In genomic region chr3:146812041-146812878, GRCm38 (mm10) we compare ENCODE assay signal across 8 mouse cellular contexts. TPM values are rescaled to one million over a fixed set of nuclear protein-coding genes. Genes with fewer than 3 reads are reported as not detected.
DNase-seq lines count a peak whose midpoint lies in the region; ATAC-seq and TF ChIP-seq lines count a peak whose summit lies in the region.

No protein-coding gene starts in this region.

- peaks cover 0 to 14% of the 10 kb centered on the region in 2 experiments; a peak in 2 of 4 replicates for H3K36me3 ChIP-seq in MEL (ENCODE audit: control insufficient read depth in 1 of 2, insufficient read depth in 2 of 2, low read length in 2 of 2)
- H3K36me3 ChIP-seq in embryonic facial prominence, embryonic 12.5 days, result no peaks in the 10 kb centered on the region
- peaks cover 6% of the 10 kb centered on the region; the same call in 1 of the 2 replicates for H3K36me3 ChIP-seq in hindbrain, embryonic 13.5 days
- H3K36me3 ChIP-seq in liver, embryonic 12.5 days, result no peaks in the 10 kb centered on the region
- H3K36me3 ChIP-seq in neural tube, embryonic 13.5 days, result no peaks in the 10 kb centered on the region

- no peak overlapping the region for H3K27ac ChIP-seq in MEL (ENCODE audit: control insufficient read depth, low read depth, low read length)
- peak overlapping the region; percentile 88 for H3K27ac ChIP-seq in embryonic facial prominence, embryonic 12.5 days
- H3K27ac ChIP-seq in hindbrain, embryonic 13.5 days, result peak overlapping the region; percentile 95
- peak overlapping the region; percentile 69 for H3K27ac ChIP-seq in liver, embryonic 12.5 days
- H3K27ac ChIP-seq in neural tube, embryonic 13.5 days (replicated peaks), result peak overlapping the region; percentile 91

- H3K4me3 ChIP-seq in MEL (ENCODE audit: control insufficient read depth in 1 of 2, insufficient read depth in 1 of 2, low read depth in 2 of 2, low read length in 2 of 2), result peak overlapping the region; percentile 91 to 95
- H3K4me3 ChIP-seq in embryonic facial prominence, embryonic 12.5 days, result peak overlapping the region; percentile 63
- peak overlapping the region; percentile 99 for H3K4me3 ChIP-seq in hindbrain, embryonic 13.5 days
- H3K4me3 ChIP-seq in liver, embryonic 12.5 days, result peak overlapping the region; percentile 78
- H3K4me3 ChIP-seq in neural tube, embryonic 13.5 days, result peak overlapping the region; percentile 96

- no peaks in the 10 kb centered on the region for H3K9me3 ChIP-seq in MEL (replicated peaks; ENCODE audit: insufficient read depth, low read length)
- no peaks in the 10 kb centered on the region for H3K9me3 ChIP-seq in embryonic facial prominence, embryonic 12.5 days
- H3K9me3 ChIP-seq in hindbrain, embryonic 13.5 days, result no peaks in the 10 kb centered on the region
- no peaks in the 10 kb centered on the region for H3K9me3 ChIP-seq in liver, embryonic 12.5 days (replicated peaks)
- no peaks in the 10 kb centered on the region for H3K9me3 ChIP-seq in neural tube, embryonic 13.5 days

- H3K9ac ChIP-seq in MEL (ENCODE audit: control insufficient read depth, low read depth, low read length, poor library complexity, severe bottlenecking), result peak overlapping the region; percentile 81
- peak overlapping the region; percentile 75 for H3K9ac ChIP-seq in embryonic facial prominence, embryonic 12.5 days
- H3K9ac ChIP-seq in hindbrain, embryonic 13.5 days, result peak overlapping the region; percentile 98
- H3K9ac ChIP-seq in liver, embryonic 12.5 days, result peak overlapping the region; percentile 79
- H3K9ac ChIP-seq in neural tube, embryonic 13.5 days, result peak overlapping the region; percentile 95

- no peak for TF ChIP-seq CTCF in MEL (IDR thresholded peaks at IDR 0.05 in 2 of 3, conservative IDR thresholded peaks at IDR 0.05 in 1 of 3; ENCODE audit: control insufficient read depth in 1 of 3, insufficient read depth in 1 of 3, low read depth in 2 of 3, low read length in 3 of 3, poor library complexity in 1 of 3, severe bottlenecking in 1 of 3)

- TF ChIP-seq POLR2A in MEL (IDR thresholded peaks at IDR 0.05; ENCODE audit: control insufficient read depth in 1 of 2, insufficient read depth in 1 of 2, low read depth in 1 of 2, low read length in 2 of 2, poor library complexity in 1 of 2), result no peak

- H3K4me2 ChIP-seq in embryonic facial prominence, embryonic 12.5 days (replicated peaks), result peak overlapping the region; percentile 78
- H3K4me2 ChIP-seq in hindbrain, embryonic 13.5 days, result peak overlapping the region; percentile 83
- H3K4me2 ChIP-seq in liver, embryonic 12.5 days, result peak overlapping the region; percentile 89
- H3K4me2 ChIP-seq in neural tube, embryonic 13.5 days, result peak overlapping the region; percentile 67

- under 1% methylated on average over 58 of the region's 60 CpGs for WGBS in embryonic facial prominence, embryonic 12.5 days
- WGBS in hindbrain, embryonic 13.5 days, result 1% methylated on average over 54 of the region's 60 CpGs
- WGBS in liver, embryonic 12.5 days (ENCODE audit: insufficient replicate concordance), result 1% methylated on average over 58 of the region's 60 CpGs
- 1% methylated on average over 54 of the region's 60 CpGs for WGBS in neural tube, embryonic 13.5 days

- H3K79me2 ChIP-seq in MEL (ENCODE audit: control insufficient read depth, insufficient read depth, low read length, poor library complexity), result peaks cover 13% of the 10 kb centered on the region

- peaks cover 5% of the 10 kb centered on the region in 2 experiments for H3K4me1 ChIP-seq in MEL (ENCODE audit: control insufficient read depth in 1 of 2, insufficient read depth in 2 of 2, low read length in 2 of 2)
- peaks cover 9% of the 10 kb centered on the region; the same call in 1 of the 2 replicates for H3K4me1 ChIP-seq in embryonic facial prominence, embryonic 12.5 days
- peaks cover 20% of the 10 kb centered on the region for H3K4me1 ChIP-seq in hindbrain, embryonic 13.5 days (replicated peaks)
- peaks cover 12% of the 10 kb centered on the region for H3K4me1 ChIP-seq in liver, embryonic 12.5 days
- H3K4me1 ChIP-seq in neural tube, embryonic 13.5 days (replicated peaks), result peaks cover 24% of the 10 kb centered on the region

- ATAC-seq in embryonic facial prominence, embryonic 12.5 days (ENCODE audit: insufficient number of reproducible peaks, insufficient read depth, low FRiP score, low TSS enrichment), result peak; percentile 83
- peak; percentile 78 for ATAC-seq in hindbrain, embryonic 13.5 days (ENCODE audit: low FRiP score)
- peak; percentile 74 for ATAC-seq in liver, embryonic 12.5 days
- peak; percentile 79 for ATAC-seq in neural tube, embryonic 13.5 days (ENCODE audit: low read depth)

- TF ChIP-seq RAD21 in MEL (IDR thresholded peaks at IDR 0.05; ENCODE audit: low read depth, low read length), result no peak

- H3K27me3 ChIP-seq in MEL (ENCODE audit: control insufficient read depth in 1 of 2, insufficient read depth in 2 of 2, low read length in 2 of 2), result no peaks in the 10 kb centered on the region
- H3K27me3 ChIP-seq in embryonic facial prominence, embryonic 12.5 days, result no peaks in the 10 kb centered on the region
- no peaks in the 10 kb centered on the region for H3K27me3 ChIP-seq in hindbrain, embryonic 13.5 days
- H3K27me3 ChIP-seq in liver, embryonic 12.5 days (replicated peaks), result no peaks in the 10 kb centered on the region
- no peaks in the 10 kb centered on the region for H3K27me3 ChIP-seq in neural tube, embryonic 13.5 days

- no peak for TF ChIP-seq EP300 in MEL (IDR thresholded peaks at IDR 0.05; ENCODE audit: low read depth in 1 of 2, low read length in 2 of 2)

- DNase-seq in kidney, adult 8-10 months, result peak; percentile 56 to 57
- DNase-seq in kidney, adult 11 months, result no peak
- peak; percentile 54 for DNase-seq in MEL (ENCODE audit: low read depth, low spot score)
- no peak for DNase-seq in spleen, adult 18-20 months

TF ChIP-seq in MEL, 35 proteins besides CTCF, POLR2A, EP300 and RAD21:
- TF ChIP-seq SIN3A (IDR thresholded peaks at IDR 0.05; ENCODE audit: low read length) (0 out of 2 replicates have a peak, but pooled peaks have one; percentile 34), MAZ (IDR thresholded peaks at IDR 0.05; ENCODE audit: low read depth, low read length) (peak; percentile 18; the same call in 1 of the 2 replicates), ZMIZ1 (IDR thresholded peaks at IDR 0.05; ENCODE audit: low read depth, low read length) (no peak), ELF1 (IDR thresholded peaks at IDR 0.05; ENCODE audit: low read depth, low read length) (no peak), CHD1 (IDR thresholded peaks at IDR 0.05; ENCODE audit: low read depth, low read length) (no peak), JUND (IDR thresholded peaks at IDR 0.05; ENCODE audit: low read depth, low read length) (no peak)
TF ChIP-seq in MEL: peak in this region for 2.

RNA-seq across cellular contexts. Expression of gene Prkacb, which starts 0.5 kb away (rescaled TPM):
- 15.5 and 16.5 TPM in 2 replicates for total RNA-seq in MEL (2012; rRNA removed)
- polyA plus RNA-seq in MEL (2012; ENCODE audit: insufficient read depth in 1 of 2, insufficient read length in 2 of 2, low read depth in 1 of 2, low replicate concordance in 2 of 2, missing spikeins in 1 of 2), result 10 to 100 TPM; 31.8 to 55.6 TPM
- 89.5 and 91.9 TPM in 2 replicates for polyA plus RNA-seq in embryonic facial prominence, embryonic 12.5 days (2016; fragmentation: Nextera tagmentation; extraction: Ambion mirVana)
- polyA plus RNA-seq in hindbrain, embryonic 13.5 days (2015; fragmentation: Nextera tagmentation; extraction: Ambion mirVana), result 133 and 140 TPM in 2 replicates
- 22.2 and 23.9 TPM in 2 replicates for polyA plus RNA-seq in liver, embryonic 12.5 days (2016; fragmentation: Nextera tagmentation; extraction: Ambion mirVana)
- 133 and 140 TPM in 2 replicates for polyA plus RNA-seq in neural tube, embryonic 13.5 days (2015; fragmentation: Nextera tagmentation; extraction: Ambion mirVana)

RNA-seq across cellular contexts. Expression of gene Ttll7, which starts 39.9 kb away (rescaled TPM):
- not detected in 2 replicates for total RNA-seq in MEL (2012; rRNA removed)
- not detected for polyA plus RNA-seq in MEL (2012; ENCODE audit: insufficient read depth in 1 of 2, insufficient read length in 2 of 2, low read depth in 1 of 2, low replicate concordance in 2 of 2, missing spikeins in 1 of 2)
- 5.4 and 7.6 TPM in 2 replicates for polyA plus RNA-seq in embryonic facial prominence, embryonic 12.5 days (2016; fragmentation: Nextera tagmentation; extraction: Ambion mirVana)
- polyA plus RNA-seq in hindbrain, embryonic 13.5 days (2015; fragmentation: Nextera tagmentation; extraction: Ambion mirVana), result 9.5 and 9.7 TPM in 2 replicates
- 0.51 and 0.53 TPM in 2 replicates for polyA plus RNA-seq in liver, embryonic 12.5 days (2016; fragmentation: Nextera tagmentation; extraction: Ambion mirVana)
- 16.5 and 20.8 TPM in 2 replicates for polyA plus RNA-seq in neural tube, embryonic 13.5 days (2015; fragmentation: Nextera tagmentation; extraction: Ambion mirVana)

Comparison
In these comparisons a context has a peak if more than half of its experiments do, and no peak if none do; other contexts are left out.
1. DNase-seq: peak in kidney, adult 8-10 months (2 of 2) and MEL (single experiment); none in kidney, adult 11 months (single experiment) and spleen, adult 18-20 months (0 of 2).
2. Peak in every context shown above with its lines, with median percentiles within 50 percentile points of each other: H3K4me3 ChIP-seq, H3K9ac ChIP-seq, ATAC-seq and H3K4me2 ChIP-seq.